Mouse (Mus musculus) adrenal gland, postnatal 4 days (tissue): ENCODE measurements around the gene Plppr3. TPM values are rescaled to one million over a fixed set of nuclear protein-coding genes. Genes with fewer than 3 reads are reported as not detected.

ENCODE experiments used
- DNase-seq, 2 experiments: peaks; one replicate each; pipeline ENCODE4 v3.0.0; 2021 to 2022; ENCODE audit warnings: low spot score in 2 of 2, mixed read lengths in 2 of 2
- total RNA-seq, 2 experiments: library from RNA; stranded (reverse); gene quantifications; 2 replicates each; pipeline ENCODE4 v1.2.3; 2021

Plppr3 gene
- total RNA-seq, 2 experiments from 2014 or later, result 8.6 to 14.8 TPM

DNA sequence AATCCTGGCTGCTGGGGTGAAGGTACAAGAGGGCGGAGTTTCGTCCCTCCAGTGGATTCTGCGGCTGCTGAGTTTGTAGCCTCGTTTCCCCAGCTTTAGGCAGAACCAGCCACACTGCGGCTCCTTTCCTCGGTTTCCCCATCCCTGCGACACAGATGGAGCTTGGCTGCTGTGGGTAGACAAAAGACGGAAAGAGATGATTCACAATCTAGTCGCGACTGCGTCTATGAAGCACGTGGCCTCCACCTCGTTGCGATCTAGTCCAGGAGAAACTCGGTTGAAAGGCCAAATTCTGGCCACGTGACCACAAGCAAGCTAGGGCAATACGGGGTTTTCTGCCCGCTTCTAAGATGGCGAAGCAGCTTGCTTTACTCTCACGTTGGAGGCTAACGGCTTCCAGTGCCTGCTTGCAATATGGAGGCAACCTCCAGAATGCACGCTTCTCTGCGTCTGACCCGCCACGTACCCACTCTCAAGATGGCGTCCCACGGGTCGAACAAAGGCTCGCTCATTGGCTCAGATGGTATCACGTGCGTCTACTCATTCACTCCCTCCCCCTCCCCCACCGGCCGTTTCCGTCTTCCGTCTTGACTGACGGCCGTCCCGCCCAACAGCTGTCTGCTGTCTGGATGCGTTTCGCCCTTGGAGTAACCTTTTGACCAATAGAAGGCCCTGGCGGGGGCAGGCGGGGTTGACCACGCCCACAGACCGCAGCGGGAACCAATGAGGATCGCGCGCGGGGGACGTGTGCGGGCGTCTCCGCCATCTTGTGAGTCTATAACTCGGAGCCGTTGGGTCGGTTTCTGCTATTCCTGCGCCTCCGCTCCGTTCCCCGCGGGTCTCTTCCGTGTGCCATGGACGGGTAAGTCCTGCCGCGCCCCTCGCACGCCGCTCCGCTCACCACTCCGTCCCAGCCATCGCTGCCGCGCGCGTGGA is 20.3 kb downstream of the Plppr3 start, which contains the start of gene Ptbp1:
TSS of gene Ptbp1 (plus strand) at position 568 of the 936 bp plus-strand sequence.
- DNase-seq, result peak; percentile 93 to 99

GRCm38 (mm10) chr10:79853392-79853791 is 21.0 kb downstream of the Plppr3 start:
- peak; percentile 95 to 96 for DNase-seq

- no peak for DNase-seq
These were observed 21.6 kb downstream of the Plppr3 start for GRCm38 (mm10) chr10:79852827-79853226.

DNA sequence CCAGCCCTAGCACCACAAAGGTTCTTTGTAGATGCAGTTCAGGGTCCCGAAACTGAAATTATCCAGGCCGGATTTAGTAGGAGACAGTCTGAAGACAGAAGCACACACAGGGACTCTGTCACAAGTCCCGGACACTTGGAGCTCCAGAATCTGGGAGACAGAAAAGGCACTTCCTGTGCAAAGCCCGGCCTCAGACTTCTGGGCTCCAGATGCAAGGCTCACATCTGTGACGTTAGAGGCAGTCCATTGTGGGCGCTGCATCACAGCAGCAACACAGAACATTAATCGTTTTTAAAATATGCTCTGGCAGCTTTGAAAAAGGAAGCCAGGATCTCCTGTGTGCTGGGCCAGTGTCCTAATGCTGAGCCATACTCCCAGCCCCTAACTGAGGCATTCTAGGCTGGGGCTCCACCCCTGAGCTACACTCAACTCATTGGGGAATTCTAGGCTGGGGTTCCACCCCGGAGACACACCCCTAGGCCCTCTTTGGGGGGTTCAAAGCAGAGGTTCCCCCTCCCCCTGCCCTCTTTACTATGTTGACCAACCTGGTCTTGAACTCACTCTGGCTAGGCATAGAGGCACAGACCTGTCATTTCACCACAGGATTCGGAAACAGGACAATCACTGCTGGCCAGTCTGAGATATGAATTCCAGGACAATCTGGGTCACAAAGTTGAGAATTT is 22.2 kb downstream of the Plppr3 start:
- DNase-seq, result no peak

GRCm38 (mm10) chr10:79851653-79852052 is 22.8 kb downstream of the Plppr3 start:
- DNase-seq, result no peak

DNA sequence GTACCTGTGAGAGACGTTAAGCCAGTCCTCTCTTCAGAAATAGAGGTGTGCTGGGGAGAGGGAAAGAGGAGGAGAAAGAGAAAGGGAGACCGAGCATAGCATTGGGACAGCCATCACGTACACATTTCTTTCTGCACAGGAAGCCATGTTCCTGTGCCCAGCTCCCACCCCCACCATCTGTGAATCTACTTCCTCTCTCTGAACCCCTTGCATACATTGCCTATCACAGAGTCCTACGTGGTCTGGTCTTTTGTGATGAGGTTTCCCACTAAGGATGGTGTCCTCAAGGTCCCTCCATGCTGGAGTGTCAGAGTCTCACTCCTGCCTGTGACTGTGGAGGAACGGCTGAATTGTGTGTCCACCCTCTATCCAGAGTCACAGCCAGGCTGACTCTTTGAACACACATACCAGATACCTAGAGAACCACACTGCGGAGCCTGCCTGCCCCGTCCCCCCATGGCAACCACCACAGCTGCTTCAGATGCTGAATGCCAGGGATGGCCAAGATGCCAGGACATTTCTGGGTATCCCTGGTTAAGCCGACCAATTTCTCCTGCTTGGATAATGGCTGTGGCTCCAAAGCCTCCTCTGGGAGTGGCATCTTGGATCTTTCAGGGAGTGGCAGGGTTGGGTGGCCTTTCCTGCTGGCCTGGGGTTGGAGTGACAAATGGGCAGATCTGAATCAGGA is 24.3 kb downstream of the Plppr3 start:
- no peak for DNase-seq

GRCm38 (mm10) chr10:79846553-79846952 is 27.9 kb downstream of the Plppr3 start:
- no peak for DNase-seq

DNA sequence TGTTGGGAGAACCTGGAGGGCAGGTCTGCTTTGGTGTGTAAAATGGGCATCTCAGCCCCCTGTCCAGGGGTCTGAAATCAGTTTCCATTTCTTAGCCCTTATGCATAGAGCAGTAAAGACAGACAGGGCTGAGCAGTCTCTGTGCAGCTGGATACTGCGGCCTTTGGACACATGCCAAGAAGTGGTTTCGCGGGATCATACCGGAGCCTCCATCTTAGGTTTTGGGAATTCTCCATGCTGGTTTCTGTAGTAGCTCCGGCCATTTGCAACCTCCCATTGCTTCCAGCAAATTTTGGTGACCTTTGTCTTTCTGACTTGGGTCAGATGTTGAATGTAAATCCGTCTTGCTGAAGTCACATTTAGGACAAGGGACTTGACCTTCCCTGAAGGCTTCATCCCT is 31.0 kb downstream of the Plppr3 start:
- DNase-seq, result no peak

GRCm38 (mm10) chr10:79842322-79842721 is 32.1 kb downstream of the Plppr3 start:
- no peak for DNase-seq

DNA sequence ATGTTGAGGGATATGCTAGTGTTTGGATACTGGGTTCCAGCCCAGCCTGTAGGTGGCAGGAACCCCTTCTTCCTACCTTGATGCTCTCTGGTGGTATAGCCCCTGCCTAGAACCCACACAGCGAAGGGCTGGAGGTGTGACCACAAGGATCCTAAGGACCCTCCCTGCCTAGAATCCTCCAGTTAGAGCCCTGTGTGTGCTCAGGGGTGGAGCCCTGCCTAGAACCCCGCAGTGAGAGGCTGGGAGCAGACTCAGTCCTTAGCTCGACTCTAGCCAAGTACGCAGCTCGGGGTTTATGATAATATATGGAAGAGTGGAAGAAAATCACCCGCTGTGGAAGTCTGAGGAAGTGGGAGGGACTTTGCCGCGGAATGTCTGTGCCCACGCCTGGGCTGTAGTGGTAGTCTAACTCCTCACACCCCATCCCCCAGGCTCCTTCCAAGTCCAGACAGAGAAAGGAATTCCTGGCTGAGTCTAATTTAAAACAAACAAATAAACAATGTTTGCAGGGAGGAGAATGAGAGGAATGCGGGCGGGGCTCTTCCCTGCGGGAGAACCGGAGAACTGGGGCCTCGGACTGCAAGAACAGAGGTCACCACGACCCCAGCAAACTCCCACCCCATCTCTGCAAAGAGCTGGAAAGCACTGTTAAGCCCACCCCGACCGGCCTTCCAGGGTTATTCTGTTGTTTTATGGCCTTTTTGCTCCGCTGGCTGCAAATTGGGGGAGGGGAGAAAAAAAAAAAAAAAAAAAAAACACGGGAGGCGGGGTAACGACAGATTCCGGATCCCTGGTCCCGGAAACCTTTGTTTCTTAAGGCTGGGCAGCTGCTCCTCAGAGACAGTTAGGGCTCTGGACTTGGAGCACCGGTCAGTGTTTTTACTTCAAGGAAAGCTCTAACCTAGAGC is 33.5 kb downstream of the Plppr3 start:
- no peak for DNase-seq

- no peak for DNase-seq
These were observed 34.3 kb downstream of the Plppr3 start for GRCm38 (mm10) chr10:79840091-79840490.

DNA sequence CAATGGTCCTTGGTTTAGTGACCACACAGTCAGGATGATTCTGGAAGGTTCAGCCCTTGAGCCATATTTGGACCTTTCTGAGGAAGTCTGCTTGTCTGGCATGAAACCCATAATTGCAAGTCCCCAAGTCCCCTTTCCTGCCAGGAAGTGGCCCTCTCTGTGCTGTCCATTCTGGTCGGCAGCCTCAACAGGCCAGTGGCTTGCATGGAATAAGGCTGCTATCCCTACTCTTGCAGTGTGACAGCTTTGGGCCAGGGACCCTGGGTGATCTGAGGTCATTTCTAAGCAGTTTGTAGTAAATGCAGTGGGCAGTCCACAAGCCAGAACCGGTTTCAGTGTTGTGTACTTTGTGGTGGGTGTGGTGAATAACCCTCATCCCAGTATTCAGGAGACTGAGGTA is 36.3 kb downstream of the Plppr3 start:
- no peak for DNase-seq

DNA sequence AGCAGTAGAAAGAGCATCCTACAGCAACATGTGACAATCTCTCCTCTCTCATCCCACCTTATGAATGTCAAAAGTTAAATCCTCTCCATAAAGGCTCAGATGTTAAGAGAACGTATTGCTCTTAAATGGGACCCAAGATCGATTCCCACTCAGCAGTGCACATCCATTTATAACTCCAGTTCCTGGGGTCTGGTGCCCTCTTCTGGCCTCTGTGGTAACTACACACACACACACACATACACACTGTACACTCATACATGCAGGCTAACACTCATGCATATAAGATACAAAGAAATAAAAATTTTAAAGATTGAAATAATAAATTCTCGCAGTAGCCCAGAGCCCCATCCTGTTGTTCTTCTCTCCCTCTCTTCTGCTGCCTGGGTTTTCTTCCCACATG is 37.5 kb downstream of the Plppr3 start:
- DNase-seq, result no peak

GRCm38 (mm10) chr10:79834769-79835398 is 39.5 kb downstream of the Plppr3 start:
- DNase-seq, result peak in 1 of 2 experiments; percentile 60

DNA sequence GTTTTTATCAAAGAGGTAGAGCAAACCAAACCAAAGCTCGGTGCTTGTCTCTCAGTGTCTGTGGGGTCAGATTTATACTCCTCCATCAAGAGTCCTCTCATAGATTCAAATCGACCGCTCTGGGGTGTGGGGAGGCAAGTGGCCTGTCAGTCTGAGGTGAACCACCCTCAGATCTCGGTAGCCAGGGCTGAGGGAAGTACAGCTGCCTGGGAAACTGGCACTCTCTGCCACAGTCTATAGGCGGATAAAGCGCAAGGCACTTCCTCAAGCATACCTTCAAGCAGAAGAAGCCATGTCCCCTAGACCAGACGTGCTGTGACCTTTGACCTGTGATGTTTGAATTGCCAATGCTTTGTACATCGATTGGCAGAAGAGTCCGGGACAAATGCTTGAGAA is 41.6 kb downstream of the Plppr3 start:
- no peak for DNase-seq

- DNase-seq, result no peak
These were observed 42.2 kb downstream of the Plppr3 start for GRCm38 (mm10) chr10:79832026-79832785.

GRCm38 (mm10) chr10:79831583-79831982 is 42.9 kb downstream of the Plppr3 start:
- no peak for DNase-seq

DNA sequence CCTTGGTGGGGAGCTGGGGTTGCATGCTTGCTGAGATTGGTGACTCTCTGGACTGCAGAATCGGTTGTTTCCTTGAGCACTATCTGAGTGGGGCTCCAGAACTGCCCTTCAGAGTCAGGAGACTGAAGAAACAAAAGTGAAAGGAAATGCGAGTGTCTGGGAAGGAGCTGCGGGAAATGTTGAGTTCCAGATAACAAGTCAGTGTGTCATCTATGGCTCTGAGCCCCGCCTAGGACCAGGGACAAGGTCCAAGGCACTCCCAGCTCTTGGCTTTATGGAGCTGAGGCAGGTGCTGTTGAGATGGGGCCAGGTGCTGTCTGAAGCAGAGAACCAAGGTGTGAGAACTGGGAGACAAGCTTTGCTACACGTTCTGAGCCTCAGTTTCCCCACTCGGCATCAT is 50.0 kb downstream of the Plppr3 start:
- no peak for DNase-seq

GRCm38 (mm10) chr10:79823011-79823410 is 51.4 kb downstream of the Plppr3 start:
- DNase-seq, result no peak
